Mouse (Mus musculus): ENCODE data around the gene Tdrd7.
A peak's percentile ranks its signal among the peaks of the same experiment; 100 is the strongest.

Gene Tdrd7

GRCm38 (mm10) chr4:45964771-45965439 is at the start of gene Tdrd7:
Gene Tdrd7, plus strand, starts transcription at chr4:45965334.
- no peak for DNase-seq

- no peak for DNase-seq
Observed at GRCm38 (mm10) chr4:45917091-45917490, 48.0 kb upstream of the Tdrd7 start.

- no peak for DNase-seq
Observed at GRCm38 (mm10) chr4:45921663-45922435, 43.3 kb upstream of the Tdrd7 start.

GRCm38 (mm10) chr4:45924011-45924410 is 41.1 kb upstream of the Tdrd7 start:
- DNase-seq: no peak

- DNase-seq: no peak
Observed at GRCm38 (mm10) chr4:45928561-45928960, 36.6 kb upstream of the Tdrd7 start.

- DNase-seq: peak; percentile 84
Observed at GRCm38 (mm10) chr4:45941628-45942044, 23.5 kb upstream of the Tdrd7 start.

- no peak for DNase-seq
Observed at GRCm38 (mm10) chr4:45947729-45948128, 17.4 kb upstream of the Tdrd7 start.

- DNase-seq: no peak
Observed at GRCm38 (mm10) chr4:45949109-45949848, 15.9 kb upstream of the Tdrd7 start.

GRCm38 (mm10) chr4:45951830-45952229 is 13.3 kb upstream of the Tdrd7 start:
- no peak for DNase-seq

GRCm38 (mm10) chr4:45953025-45953919 is 11.9 kb upstream of the Tdrd7 start:
- no peak for DNase-seq

- no peak for DNase-seq
Observed at GRCm38 (mm10) chr4:45955235-45955634, 9.9 kb upstream of the Tdrd7 start.

- DNase-seq: no peak
Observed at GRCm38 (mm10) chr4:45956131-45956530, 9.0 kb upstream of the Tdrd7 start.

- DNase-seq: no peak
Observed at GRCm38 (mm10) chr4:45956706-45957105, 8.4 kb upstream of the Tdrd7 start.

GRCm38 (mm10) chr4:45965737-45966447 is 758 bp downstream of the Tdrd7 start:
- no peak for DNase-seq

GRCm38 (mm10) chr4:45966716-45967115 is 1.6 kb downstream of the Tdrd7 start:
- DNase-seq: no peak

GRCm38 (mm10) chr4:45967479-45968341 is 2.6 kb downstream of the Tdrd7 start:
- no peak for DNase-seq

- no peak for DNase-seq
Observed at GRCm38 (mm10) chr4:45969051-45969450, 3.9 kb downstream of the Tdrd7 start.

- no peak for DNase-seq
Observed at GRCm38 (mm10) chr4:45970048-45970560, 5.0 kb downstream of the Tdrd7 start.

GRCm38 (mm10) chr4:45971806-45972447 is 6.8 kb downstream of the Tdrd7 start:
- DNase-seq: peak; percentile 88

GRCm38 (mm10) chr4:45972448-45972854 is 7.3 kb downstream of the Tdrd7 start:
- DNase-seq: no peak
